Mouse (Mus musculus): Measurements from ENCODE around the gene Klk1.
"Not testable (repeated sequence)": the region's sequence is repeated elsewhere in the genome, so short reads cannot be mapped to it uniquely, and the experiment has no call there.

DNA sequence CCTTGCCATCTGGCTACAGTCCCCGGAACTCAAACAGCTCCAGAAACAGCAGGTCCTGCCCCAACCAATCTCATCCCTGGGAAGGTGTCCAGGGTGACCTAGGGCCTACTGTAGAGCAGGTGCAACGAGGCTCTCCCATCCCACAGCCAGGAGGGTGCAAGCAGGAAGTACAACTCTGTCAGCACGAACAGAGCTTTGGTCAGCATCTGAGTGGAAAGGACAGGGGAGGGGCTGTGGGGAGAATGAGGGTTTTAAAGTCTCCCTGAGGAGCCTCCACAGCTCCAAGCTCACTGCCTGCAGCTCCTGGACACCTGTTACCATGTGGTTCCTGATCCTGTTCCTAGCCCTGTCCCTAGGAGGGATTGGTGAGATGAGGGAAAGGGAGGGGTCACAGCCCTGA is 18.0 kb upstream of the Klk1 start, which contains the start of gene Klk1b4:
- TF ChIP-seq POLR2A (IDR thresholded peaks at IDR 0.05; ENCODE audit: borderline replicate concordance, extremely low read depth, low read depth, low read length); CTCF (IDR thresholded peaks at IDR 0.05; ENCODE audit: insufficient read depth, low read length): not testable (repeated sequence)
